Mouse (Mus musculus) urinary bladder, postnatal 25 days (tissue): ENCODE data around the gene Ccdc163.
A peak's percentile ranks its signal among the peaks of the same experiment; 100 is the strongest.

Experiments
- DNase-seq: peaks from one replicate; pipeline ENCODE4 v3.0.0; 2022; ENCODE audit warnings: low spot score

Gene Ccdc163

GRCm38 (mm10) chr4:116703804-116704203 is 4.5 kb upstream of the Ccdc163 start:
- DNase-seq = peak; percentile 81

GRCm38 (mm10) chr4:116707666-116708065 is 643 bp upstream of the Ccdc163 start:
- no peak for DNase-seq

GRCm38 (mm10) chr4:116708791-116709390 is 582 bp downstream of the Ccdc163 start:
- no peak for DNase-seq

- no peak for DNase-seq
These were observed 1.8 kb downstream of the Ccdc163 start for GRCm38 (mm10) chr4:116710154-116710553.

GRCm38 (mm10) chr4:116712536-116712935 is 4.2 kb downstream of the Ccdc163 start:
- DNase-seq = no peak

- peak; percentile 67 for DNase-seq
These were observed 11.1 kb downstream of the Ccdc163 start for GRCm38 (mm10) chr4:116719396-116719795.

GRCm38 (mm10) chr4:116720343-116721097 is 12.2 kb downstream of the Ccdc163 start, which contains the start of gene Tesk2:
Gene Tesk2, plus strand, starts transcription at chr4:116720948.
- DNase-seq = peak; percentile 79

GRCm38 (mm10) chr4:116721098-116721628 is 12.9 kb downstream of the Ccdc163 start:
- no peak for DNase-seq

GRCm38 (mm10) chr4:116722230-116722629 is 13.9 kb downstream of the Ccdc163 start:
- DNase-seq = no peak

- no peak for DNase-seq
These were observed 17.1 kb downstream of the Ccdc163 start for GRCm38 (mm10) chr4:116725444-116725843.

GRCm38 (mm10) chr4:116727401-116727800 is 19.1 kb downstream of the Ccdc163 start:
- DNase-seq = no peak

GRCm38 (mm10) chr4:116729532-116729931 is 21.2 kb downstream of the Ccdc163 start:
- DNase-seq = no peak

- DNase-seq = no peak
These were observed 22.8 kb downstream of the Ccdc163 start for GRCm38 (mm10) chr4:116731077-116731476.

GRCm38 (mm10) chr4:116732355-116732754 is 24.0 kb downstream of the Ccdc163 start:
- DNase-seq = no peak

GRCm38 (mm10) chr4:116734996-116735395 is 26.7 kb downstream of the Ccdc163 start:
- no peak for DNase-seq

- DNase-seq = no peak
These were observed 30.9 kb downstream of the Ccdc163 start for GRCm38 (mm10) chr4:116738972-116739751.

GRCm38 (mm10) chr4:116749750-116750149 is 41.4 kb downstream of the Ccdc163 start:
- DNase-seq = no peak

- no peak for DNase-seq
These were observed 53.6 kb downstream of the Ccdc163 start for GRCm38 (mm10) chr4:116761914-116762313.

- no peak for DNase-seq
These were observed 55.7 kb downstream of the Ccdc163 start for GRCm38 (mm10) chr4:116764001-116764400.

- no peak for DNase-seq
These were observed 60.2 kb downstream of the Ccdc163 start for GRCm38 (mm10) chr4:116768510-116768909.

GRCm38 (mm10) chr4:116769060-116769459 is 60.8 kb downstream of the Ccdc163 start:
- DNase-seq = no peak

- DNase-seq = no peak
These were observed 68.1 kb downstream of the Ccdc163 start for GRCm38 (mm10) chr4:116776391-116776790.
